Mouse (Mus musculus) limb, embryonic 14.5 days (tissue): Measurements from ENCODE around the gene Supt7l. TPM values are rescaled to one million over a fixed set of nuclear protein-coding genes. Genes with fewer than 3 reads are reported as not detected.
A peak's percentile ranks its signal among the peaks of the same experiment; 100 is the strongest.

Experiments used
- ATAC-seq: fragments of 200-750 bp; cut with Nextera tagmentation; 2 replicates; pipeline ENCODE4 v1.8.0; 2017; ENCODE audit warnings: low read depth, moderate number of reproducible peaks, moderate TSS enrichment; ENCODE audit not compliant: low FRiP score
- DNase-seq: peaks from one replicate; pipeline ENCODE4 v3.0.0-alpha.2; 2015; ENCODE audit warnings: low spot score
- H3K27ac ChIP-seq: fragments of 300-500 bp; sonication (generic); replicated peaks from 2 replicates; pipeline ENCODE4 v1.5.1; 2014; ENCODE audit warnings: low read depth, mild to moderate bottlenecking, low read length, moderate library complexity, mixed read lengths
- H3K27me3 ChIP-seq: fragments of 300-500 bp; sonication (generic); 2 replicates; pipeline ENCODE4 v1.6.1; 2014; ENCODE audit warnings: low read length, mixed read lengths; ENCODE audit not compliant: control insufficient read depth, insufficient read depth
- H3K36me3 ChIP-seq: fragments of 300-500 bp; sonication (generic); 2 replicates; pipeline ENCODE4 v1.6.1; 2014; ENCODE audit warnings: mild to moderate bottlenecking, low read length, moderate library complexity, mixed read lengths; ENCODE audit not compliant: control insufficient read depth, insufficient read depth
- H3K4me1 ChIP-seq: fragments of 300-500 bp; sonication (generic); 2 replicates; pipeline ENCODE4 v1.6.1; 2014; ENCODE audit warnings: antibody characterized with exemption, low read length, mixed read lengths; ENCODE audit not compliant: control insufficient read depth, insufficient read depth
- H3K4me2 ChIP-seq: fragments of 300-500 bp; sonication (generic); replicated peaks from 2 replicates; pipeline ENCODE4 v1.6.1; 2014; ENCODE audit warnings: low read depth, mild to moderate bottlenecking, low read length, moderate library complexity; ENCODE audit not compliant: severe bottlenecking
- H3K4me3 ChIP-seq: fragments of 300-500 bp; sonication (generic); replicated peaks from 2 replicates; pipeline ENCODE4 v1.5.1; 2014; ENCODE audit warnings: low read length
- H3K9ac ChIP-seq: fragments of 300-500 bp; sonication (generic); 2 replicates; pipeline ENCODE4 v1.6.1; 2014; ENCODE audit warnings: mild to moderate bottlenecking, low read depth, low read length, moderate library complexity; ENCODE audit not compliant: severe bottlenecking
- H3K9me3 ChIP-seq: fragments of 300-500 bp; sonication (generic); 2 replicates; pipeline ENCODE4 v1.6.1; 2016; ENCODE audit warnings: low read length; ENCODE audit not compliant: control insufficient read depth
- POLR2A ChIP-seq: fragments of 200-500 bp; IDR thresholded peaks from 2 replicates; pipeline ENCODE4 v1.8.0; 2012; ENCODE audit warnings: inconsistent platforms, mild to moderate bottlenecking, moderate library complexity, borderline replicate concordance; ENCODE audit not compliant: insufficient read depth, insufficient read length; ENCODE audit errors: extremely low read depth
- WGBS: fragments of 180-500 bp; shearing (Covaris S2); extraction: QIAGEN DNeasy Blood & Tissue Kit; methylation state at CpG from one replicate; pipeline ENCODE4 v1.1.7; 2014; 5-methylcytosine and 5-hydroxymethylcytosine counted together
- polyA plus RNA-seq, 2 experiments: library from polyadenylated mRNA; depleted of rRNA in 1 of 2; stranded (reverse) in 1 of 2; unstranded in 1 of 2; fragments of >200 nt; fragmentation: Nextera tagmentation in 1 of 2; extraction: Ambion mirVana in 1 of 2; gene quantifications; 2 replicates each; pipeline versions ENCODE4 v1.2.1 to v1.2.3; 2012 to 2014

Gene Supt7l
- polyA plus RNA-seq, 2 experiments = 11.4 to 18.0 TPM

- Histone ChIP-seq H3K27ac (no peak overlapping the region), H3K9me3 (no peaks in the 10 kb centered on the region), H3K36me3 (peaks cover 47% of the 10 kb centered on the region), H3K4me1 (0 out of 2 replicates have a peak, but pooled peaks cover 3% of the 10 kb centered on the region), H3K4me2 (no peak overlapping the region), H3K9ac (no peak overlapping the region), H3K27me3 (no peaks in the 10 kb centered on the region), H3K4me3 (no peak overlapping the region)
- peak; percentile 18 for DNase-seq
- ATAC-seq = no peak
- 83% methylated on average over 7 of the region's 7 CpGs for WGBS
- no peak for TF ChIP-seq POLR2A
Measured at GRCm38 (mm10) chr5:31562036-31562666, 34.5 kb upstream of the Supt7l start.

GRCm38 (mm10) chr5:31560352-31560751 is 32.7 kb upstream of the Supt7l start:
- no peak overlapping the region for H3K4me3 ChIP-seq
- H3K27ac ChIP-seq = no peak overlapping the region
- 0 out of 2 replicates have a peak, but pooled peaks cover 3% of the 10 kb centered on the region for H3K4me1 ChIP-seq
- no peak overlapping the region for H3K9ac ChIP-seq
- WGBS = 91% methylated on average over 2 of the region's 2 CpGs
- peaks cover 59% of the 10 kb centered on the region for H3K36me3 ChIP-seq
- DNase-seq (no peak), ATAC-seq (no peak)
- no peaks in the 10 kb centered on the region for H3K27me3 ChIP-seq
- no peaks in the 10 kb centered on the region for H3K9me3 ChIP-seq
- H3K4me2 ChIP-seq = no peak overlapping the region
- TF ChIP-seq POLR2A = no peak

DNA sequence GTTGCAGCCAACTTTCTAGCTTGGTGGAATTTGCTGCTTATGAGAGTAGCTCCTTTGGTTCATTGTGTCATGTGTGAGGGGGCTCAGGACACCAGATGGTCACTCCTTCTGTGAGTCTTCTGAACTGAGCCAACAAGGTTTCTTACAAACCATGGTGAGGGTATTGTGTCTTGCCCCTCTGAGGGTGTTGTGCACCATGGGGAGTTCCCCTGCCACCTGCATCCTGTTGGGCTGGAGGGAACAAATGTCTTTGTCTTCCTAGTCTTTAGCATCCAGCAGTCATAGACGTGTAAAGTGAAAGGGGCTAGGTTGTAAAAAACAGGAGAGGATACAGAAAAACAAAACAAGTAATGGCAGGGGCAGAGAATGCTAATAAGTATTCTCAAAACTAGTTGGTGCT is 31.8 kb upstream of the Supt7l start:
- no peaks in the 10 kb centered on the region for H3K9me3 ChIP-seq
- DNase-seq (no peak), ATAC-seq (no peak)
- 0 out of 2 replicates have a peak, but pooled peaks cover 3% of the 10 kb centered on the region for H3K4me1 ChIP-seq
- no peaks in the 10 kb centered on the region for H3K27me3 ChIP-seq
- peaks cover 62% of the 10 kb centered on the region for H3K36me3 ChIP-seq
- 61% methylated on average over 1 of the region's 1 CpGs for WGBS
- no peak overlapping the region for H3K27ac ChIP-seq
- TF ChIP-seq POLR2A = no peak
- no peak overlapping the region for H3K9ac ChIP-seq
- H3K4me2 ChIP-seq = no peak overlapping the region
- no peak overlapping the region for H3K4me3 ChIP-seq

DNA sequence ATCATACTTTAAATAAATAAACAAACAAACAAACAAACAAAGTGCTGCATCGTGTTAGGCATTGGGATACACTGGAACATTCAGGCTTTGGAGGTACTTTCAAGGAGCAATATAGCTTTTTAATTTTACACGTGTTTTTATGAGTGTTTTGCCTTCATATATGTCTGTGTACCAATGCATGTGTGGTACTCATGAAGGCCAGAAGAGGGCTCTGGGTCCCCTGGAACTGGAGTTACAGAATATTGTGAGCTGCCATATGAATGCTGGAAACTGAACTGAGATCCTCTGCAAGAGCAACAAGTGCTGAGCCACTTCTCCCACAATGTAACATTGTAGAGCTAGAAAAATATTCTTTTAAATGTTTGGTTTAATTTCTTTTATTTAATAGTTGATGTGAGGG is 7.6 kb upstream of the Supt7l start:
- H3K9ac ChIP-seq = no peak overlapping the region
- no peak overlapping the region for H3K27ac ChIP-seq
- H3K4me1 ChIP-seq = no peaks in the 10 kb centered on the region
- H3K36me3 ChIP-seq = peaks cover 90% of the 10 kb centered on the region
- TF ChIP-seq POLR2A = no peak
- H3K4me2 ChIP-seq = no peak overlapping the region
- no peaks in the 10 kb centered on the region for H3K27me3 ChIP-seq
- no peak overlapping the region for H3K4me3 ChIP-seq
- ATAC-seq (no peak), DNase-seq (no peak)
- WGBS = 83% methylated on average over 2 of the region's 2 CpGs
- H3K9me3 ChIP-seq = no peaks in the 10 kb centered on the region

- no peak overlapping the region for H3K4me3 ChIP-seq
- peaks cover 11% of the 10 kb centered on the region for H3K4me1 ChIP-seq
- TF ChIP-seq POLR2A = no peak
- no peaks in the 10 kb centered on the region for H3K27me3 ChIP-seq
- no peaks in the 10 kb centered on the region for H3K9me3 ChIP-seq
- no peak overlapping the region for H3K27ac ChIP-seq
- no peak overlapping the region for H3K4me2 ChIP-seq
- ATAC-seq = no peak
- H3K9ac ChIP-seq = no peak overlapping the region
- 58% methylated on average over 2 of the region's 2 CpGs for WGBS
- DNase-seq = no peak
- peaks cover 44% of the 10 kb centered on the region for H3K36me3 ChIP-seq
Measured at GRCm38 (mm10) chr5:31528560-31528959, 953 bp upstream of the Supt7l start.
